Mouse (Mus musculus) liver, embryonic 13.5 days (tissue): Measurements from ENCODE around the gene Capns1. TPM values are rescaled to one million over a fixed set of nuclear protein-coding genes. Genes with fewer than 3 reads are reported as not detected.
"Not testable (repeated sequence)": the region's sequence is repeated elsewhere in the genome, so short reads cannot be mapped to it uniquely, and the experiment has no call there.

Experiments used
- ATAC-seq: fragments of 200-750 bp; cut with Nextera tagmentation; 2 replicates; pipeline ENCODE4 v1.8.0; 2017; ENCODE audit warnings: low read depth, mild to moderate bottlenecking, moderate number of reproducible peaks, moderate library complexity
- DNase-seq: peaks from one replicate; pipeline ENCODE4 v3.0.0; 2022
- H3K27ac ChIP-seq: fragments of 300-500 bp; sonication (generic); 2 replicates; pipeline ENCODE4 v1.5.1; 2015; ENCODE audit warnings: moderate library complexity, mild to moderate bottlenecking, inconsistent platforms
- H3K27me3 ChIP-seq: fragments of 300-500 bp; sonication (generic); 2 replicates; pipeline ENCODE4 v1.6.1; 2015; ENCODE audit warnings: mild to moderate bottlenecking, inconsistent platforms
- H3K36me3 ChIP-seq: fragments of 300-500 bp; sonication (generic); 2 replicates; pipeline ENCODE4 v1.6.1; 2015; ENCODE audit warnings: mild to moderate bottlenecking, inconsistent platforms
- H3K4me1 ChIP-seq: fragments of 300-500 bp; sonication (generic); replicated peaks from 2 replicates; pipeline ENCODE4 v1.6.1; 2015; ENCODE audit warnings: inconsistent platforms
- H3K4me2 ChIP-seq: fragments of 300-500 bp; sonication (generic); 2 replicates; pipeline ENCODE4 v1.6.1; 2015; ENCODE audit warnings: inconsistent platforms, mild to moderate bottlenecking, moderate library complexity
- H3K4me3 ChIP-seq: fragments of 300-500 bp; sonication (generic); replicated peaks from 2 replicates; pipeline ENCODE4 v1.5.1; 2015; ENCODE audit warnings: mild to moderate bottlenecking, inconsistent platforms
- H3K9ac ChIP-seq: fragments of 300-500 bp; sonication (generic); 2 replicates; pipeline ENCODE4 v1.6.1; 2015; ENCODE audit warnings: mild to moderate bottlenecking, inconsistent platforms
- H3K9me3 ChIP-seq: fragments of 300-500 bp; sonication (generic); replicated peaks from 2 replicates; pipeline ENCODE4 v1.6.1; 2016; ENCODE audit warnings: inconsistent platforms
- WGBS: fragments of 180-500 bp; shearing (Covaris S2); methylation state at CpG from one replicate; pipeline ENCODE4 v1.1.7; 2015; ENCODE audit not compliant: insufficient replicate concordance; 5-methylcytosine and 5-hydroxymethylcytosine counted together
- polyA plus RNA-seq: library from polyadenylated mRNA; unstranded; fragments of >200 nt; fragmentation: Nextera tagmentation; extraction: Ambion mirVana; gene quantifications from 2 replicates; pipeline ENCODE4 v1.2.1, GENCODE M21; 2015

The Capns1 gene
- polyA plus RNA-seq = 39.0 and 40.8 TPM in 2 replicates

- H3K27ac ChIP-seq = no peak within 1 kb of the TSS
- H3K9me3 ChIP-seq = no peaks in the 10 kb centered on the region
- H3K36me3 ChIP-seq = no peaks in the 10 kb centered on the region
- no peak for ATAC-seq
- peak within 1 kb of the TSS; percentile 29 for H3K4me2 ChIP-seq
- DNase-seq = peak; percentile 68
- peak within 1 kb of the TSS; percentile 14; the same call in 1 of the 2 replicates for H3K9ac ChIP-seq
- 7% methylated on average over 8 of the region's 8 CpGs for WGBS
- H3K4me1 ChIP-seq = peaks cover 29% of the 10 kb centered on the region
- H3K4me3 ChIP-seq = no peak within 1 kb of the TSS
- H3K27me3 ChIP-seq = 0 out of 2 replicates have a peak, but pooled peaks cover 3% of the 10 kb centered on the region
These were observed at the start of gene Capns1 for GRCm38 (mm10) chr7:30198481-30198971. Capns1 (minus strand) TSS chr7:30198811.

- H3K9ac ChIP-seq, DNase-seq, ATAC-seq, H3K27me3 ChIP-seq, H3K4me2 ChIP-seq, H3K4me3 ChIP-seq, H3K27ac ChIP-seq, H3K9me3 ChIP-seq: not testable (repeated sequence)
- Histone ChIP-seq H3K4me1 (peaks cover 12% of the 10 kb centered on the region), H3K36me3 (peaks cover 29% of the 10 kb centered on the region)
- WGBS = 65% methylated on average over 3 of the region's 3 CpGs
These were observed 38.8 kb upstream of the Capns1 start for GRCm38 (mm10) chr7:30237374-30237773.

DNA sequence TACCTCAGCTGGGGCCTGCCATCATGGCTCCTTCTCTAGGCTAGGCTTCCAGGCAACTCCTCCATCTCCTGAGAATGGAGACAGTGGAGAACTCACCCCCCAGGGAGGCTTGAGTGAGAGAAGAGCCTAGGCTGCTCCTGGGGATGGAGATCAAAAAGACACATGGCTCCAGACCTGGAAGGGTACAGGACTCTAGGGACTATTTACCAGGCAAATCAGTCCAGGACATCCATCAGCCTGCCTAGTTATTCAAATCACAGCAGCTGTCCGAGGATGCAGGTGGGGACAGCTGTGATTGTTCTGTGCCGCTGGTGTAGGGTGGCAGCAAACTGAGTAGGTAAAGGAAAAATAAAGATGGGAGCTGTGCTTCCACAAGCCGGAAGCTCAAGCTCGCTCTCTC is 37.0 kb upstream of the Capns1 start, which contains the start of gene Ovol3:
Ovol3 (minus strand) TSS at position 101 of the 400 bp plus-strand sequence.
- Histone ChIP-seq H3K27ac (no peak within 1 kb of the TSS), H3K27me3 (no peaks in the 10 kb centered on the region), H3K9ac (no peak within 1 kb of the TSS), H3K4me3 (no peak within 1 kb of the TSS), H3K9me3 (no peaks in the 10 kb centered on the region), H3K4me1 (peaks cover 20% of the 10 kb centered on the region), H3K36me3 (peaks cover 11% of the 10 kb centered on the region), H3K4me2 (no peak within 1 kb of the TSS)
- DNase-seq (no peak), ATAC-seq (no peak)
- 74% methylated on average over 4 of the region's 4 CpGs for WGBS

GRCm38 (mm10) chr7:30235091-30235490 is 36.5 kb upstream of the Capns1 start:
- no peaks in the 10 kb centered on the region for H3K27me3 ChIP-seq
- H3K9me3 ChIP-seq = no peaks in the 10 kb centered on the region
- no peak overlapping the region for H3K4me3 ChIP-seq
- H3K36me3 ChIP-seq = peaks cover 6% of the 10 kb centered on the region; the same call in 1 of the 2 replicates
- 81% methylated on average over 8 of the region's 8 CpGs for WGBS
- ATAC-seq = no peak
- H3K4me1 ChIP-seq = peaks cover 23% of the 10 kb centered on the region
- no peak overlapping the region for H3K27ac ChIP-seq
- DNase-seq = no peak
- H3K4me2 ChIP-seq = no peak overlapping the region
- no peak overlapping the region for H3K9ac ChIP-seq

DNA sequence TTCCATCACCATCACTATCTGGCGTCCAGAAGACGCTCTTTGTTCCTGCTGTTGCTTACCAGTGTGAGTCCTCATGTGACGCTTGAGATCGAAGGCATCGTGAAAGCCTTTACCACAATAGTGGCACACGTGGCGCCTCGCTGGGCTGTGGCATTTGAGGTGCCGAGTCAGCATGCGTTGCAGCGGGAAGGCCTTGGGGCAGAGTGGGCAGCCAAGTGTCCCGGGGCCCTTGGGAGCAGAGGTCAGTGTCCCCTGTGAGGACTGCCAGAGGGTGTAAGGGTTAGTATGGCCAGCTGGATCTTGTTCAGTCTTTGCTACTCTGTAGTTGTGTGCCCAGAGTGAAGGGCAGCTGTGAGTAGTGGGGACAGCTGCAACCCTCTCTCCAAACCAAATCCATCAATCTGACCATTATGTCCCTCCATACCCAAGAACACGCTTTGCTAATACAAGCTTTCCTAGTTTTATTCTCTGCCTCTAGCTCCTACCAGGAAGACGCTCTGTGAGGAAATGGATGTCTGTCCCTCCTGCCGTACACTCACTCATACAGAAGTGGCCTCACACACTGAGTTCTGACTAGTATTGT is 35.8 kb upstream of the Capns1 start:
- H3K9me3 ChIP-seq = no peaks in the 10 kb centered on the region
- DNase-seq (no peak), ATAC-seq (no peak)
- no peak overlapping the region for H3K4me2 ChIP-seq
- no peak overlapping the region for H3K27ac ChIP-seq
- H3K27me3 ChIP-seq = no peaks in the 10 kb centered on the region
- no peaks in the 10 kb centered on the region; the same call in 1 of the 2 replicates for H3K36me3 ChIP-seq
- 85% methylated on average over 15 of the region's 15 CpGs for WGBS
- H3K4me1 ChIP-seq = peaks cover 23% of the 10 kb centered on the region
- H3K4me3 ChIP-seq = no peak overlapping the region
- no peak overlapping the region for H3K9ac ChIP-seq

DNA sequence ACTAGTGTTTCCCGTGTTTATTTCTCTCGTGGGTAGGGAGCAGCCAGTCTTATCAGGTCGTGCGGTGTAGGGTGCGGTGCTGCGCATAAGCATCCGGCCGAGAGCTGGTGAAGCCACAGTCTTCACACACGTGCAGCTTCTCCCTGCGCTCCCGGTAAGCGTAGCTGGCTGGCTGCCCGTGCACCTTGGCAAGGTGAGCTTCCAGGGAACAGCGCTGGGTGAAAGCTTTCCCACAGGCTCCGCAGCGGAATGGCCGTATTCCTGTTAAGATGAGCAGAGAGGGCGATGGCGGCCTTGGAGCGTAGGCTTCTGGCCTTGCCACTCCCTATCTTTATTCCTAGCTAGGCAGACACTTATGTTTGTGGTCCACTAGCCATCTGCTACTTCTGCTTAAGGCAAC is 34.8 kb upstream of the Capns1 start:
- Histone ChIP-seq H3K9ac (no peak overlapping the region), H3K4me1 (peaks cover 23% of the 10 kb centered on the region), H3K4me3 (0 out of 2 replicates have a peak overlapping the region, but pooled peaks have one; percentile 81), H3K36me3 (no peaks in the 10 kb centered on the region; the same call in 1 of the 2 replicates), H3K27me3 (no peaks in the 10 kb centered on the region), H3K4me2 (peak overlapping the region; percentile 84), H3K9me3 (no peaks in the 10 kb centered on the region), H3K27ac (no peak overlapping the region)
- ATAC-seq = no peak
- DNase-seq = no peak
- 78% methylated on average over 20 of the region's 20 CpGs for WGBS

DNA sequence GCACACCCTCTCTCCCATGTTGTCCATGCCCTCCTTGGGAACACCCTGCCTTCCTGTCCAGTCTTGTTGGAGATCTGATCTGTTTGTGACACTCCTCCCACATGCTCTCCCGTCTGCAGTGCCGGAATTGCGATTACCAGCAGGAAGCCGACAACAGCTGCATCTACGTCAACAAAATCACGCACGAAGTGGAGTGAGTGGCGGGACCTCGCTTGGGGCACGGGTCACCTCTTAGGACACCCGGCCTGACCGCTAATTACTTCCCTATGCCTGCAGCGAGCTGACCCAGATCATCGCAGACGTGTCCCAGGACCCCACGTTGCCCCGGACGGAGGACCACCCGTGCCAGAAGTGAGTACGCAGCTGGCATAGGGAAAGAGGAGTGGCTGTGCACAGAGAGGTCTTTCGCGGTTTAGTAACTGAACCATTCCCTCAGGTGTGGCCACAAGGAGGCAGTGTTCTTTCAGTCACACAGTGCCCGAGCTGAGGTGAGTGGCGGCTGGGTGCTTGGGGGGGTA is 34.1 kb upstream of the Capns1 start:
- 4% methylated on average over 24 of the region's 24 CpGs for WGBS
- Histone ChIP-seq H3K4me1 (peaks cover 23% of the 10 kb centered on the region), H3K36me3 (peaks cover under 1% of the 10 kb centered on the region; the same call in 1 of the 2 replicates), H3K4me3 (peak overlapping the region; percentile 81), H3K27me3 (no peaks in the 10 kb centered on the region), H3K9me3 (no peaks in the 10 kb centered on the region), H3K9ac (peak overlapping the region; percentile 86), H3K4me2 (peak overlapping the region; percentile 84), H3K27ac (peak overlapping the region; percentile 94)
- ATAC-seq = peak; percentile 32
- peak; percentile 54 for DNase-seq

- under 1% methylated on average over 67 of the region's 67 CpGs for WGBS
- ATAC-seq = peak; percentile 91
- Histone ChIP-seq H3K4me1 (peaks cover 23% of the 10 kb centered on the region), H3K4me2 (peak within 1 kb of the TSS; percentile 84), H3K4me3 (peak within 1 kb of the TSS; percentile 81), H3K9ac (peak within 1 kb of the TSS; percentile 86), H3K27ac (peak within 1 kb of the TSS; percentile 94), H3K27me3 (no peaks in the 10 kb centered on the region), H3K9me3 (no peaks in the 10 kb centered on the region), H3K36me3 (peaks cover 5% of the 10 kb centered on the region; the same call in 1 of the 2 replicates)
- DNase-seq = peak; percentile 96
These were observed 33.3 kb upstream of the Capns1 start, which contains the start of the genes Polr2i and Tbcb for GRCm38 (mm10) chr7:30231669-30232454. Polr2i (plus strand) TSS chr7:30231948. Tbcb (minus strand) TSS chr7:30232272.

GRCm38 (mm10) chr7:30231328-30231668 is 32.7 kb upstream of the Capns1 start:
- Histone ChIP-seq H3K4me2 (peak overlapping the region; percentile 84), H3K9ac (peak overlapping the region; percentile 86), H3K36me3 (peaks cover 11% of the 10 kb centered on the region), H3K27ac (peak overlapping the region; percentile 39; the same call in 1 of the 2 replicates), H3K4me3 (peak overlapping the region; percentile 81), H3K27me3 (no peaks in the 10 kb centered on the region), H3K9me3 (no peaks in the 10 kb centered on the region), H3K4me1 (peaks cover 23% of the 10 kb centered on the region)
- WGBS = 2% methylated on average over 16 of the region's 16 CpGs
- ATAC-seq = peak; percentile 29; the same call in 1 of the 2 replicates
- no peak for DNase-seq

DNA sequence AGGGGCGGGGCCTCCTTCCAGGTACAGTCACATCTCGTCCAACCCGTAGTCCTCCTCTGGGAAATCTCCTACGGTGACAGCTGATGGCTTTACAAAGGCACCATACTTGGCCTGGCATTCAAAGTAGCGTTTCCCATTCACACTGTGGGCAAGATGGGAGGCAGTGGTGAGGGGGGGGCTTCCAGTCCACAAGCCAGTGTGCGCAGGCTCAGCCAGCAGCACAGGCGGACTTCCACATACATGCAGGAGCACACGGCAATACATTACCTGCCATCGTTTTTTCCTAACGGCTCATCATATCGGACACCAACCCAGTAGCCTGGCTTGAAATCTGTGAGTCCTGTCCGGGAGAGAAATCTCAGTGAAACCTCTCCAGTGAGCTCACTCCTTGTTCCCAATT is 25.6 kb upstream of the Capns1 start:
- WGBS = 81% methylated on average over 12 of the region's 12 CpGs
- ATAC-seq = no peak

DNA sequence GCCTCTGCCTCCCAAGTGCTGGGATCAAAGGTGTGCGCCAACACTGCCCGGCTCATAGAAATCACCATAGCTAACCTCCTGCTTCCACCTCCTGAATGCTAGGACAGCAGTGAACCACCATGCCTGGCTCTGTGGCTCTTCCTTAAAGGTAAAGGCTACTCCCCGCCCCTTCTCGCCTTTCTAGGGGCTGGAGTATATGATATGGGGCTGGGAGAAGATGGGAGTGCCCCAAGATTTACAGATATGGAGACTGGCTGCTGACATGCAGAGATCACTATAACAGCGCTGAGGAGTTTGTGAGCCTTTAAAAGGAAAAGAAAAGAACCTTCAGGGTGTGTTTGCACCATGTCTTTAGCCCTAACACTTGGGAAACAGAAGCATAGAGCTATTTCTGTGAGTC is 23.6 kb upstream of the Capns1 start:
- H3K36me3 ChIP-seq = peaks cover 38% of the 10 kb centered on the region
- H3K4me2 ChIP-seq = peak overlapping the region; percentile 16
- no peak overlapping the region for H3K27ac ChIP-seq
- H3K9ac ChIP-seq = no peak overlapping the region
- H3K4me3 ChIP-seq = no peak overlapping the region
- no peaks in the 10 kb centered on the region for H3K9me3 ChIP-seq
- DNase-seq (no peak), ATAC-seq (peak; percentile 71)
- no peaks in the 10 kb centered on the region for H3K27me3 ChIP-seq
- peaks cover 25% of the 10 kb centered on the region for H3K4me1 ChIP-seq
- 56% methylated on average over 5 of the region's 5 CpGs for WGBS

More for the DNA sequence above, 25.6 kb upstream of the Capns1 start:
- H3K9ac ChIP-seq = no peak overlapping the region
- H3K4me3 ChIP-seq = no peak overlapping the region
- no peaks in the 10 kb centered on the region for H3K9me3 ChIP-seq
- no peaks in the 10 kb centered on the region for H3K27me3 ChIP-seq
- no peak for DNase-seq
- no peak overlapping the region for H3K27ac ChIP-seq
- peaks cover 21% of the 10 kb centered on the region for H3K4me1 ChIP-seq
- H3K4me2 ChIP-seq = no peak overlapping the region
- peaks cover 40% of the 10 kb centered on the region for H3K36me3 ChIP-seq
